Mouse (Mus musculus) kidney, adult 9 months (tissue): ENCODE results near the gene Usp18.

Experiments used
- DNase-seq: peaks from one replicate; pipeline ENCODE4 v3.0.0; 2022

Usp18 gene

GRCm38 (mm10) chr6:121226043-121226442, 19.7 kb upstream of the Usp18 start:
- no peak for DNase-seq

GRCm38 (mm10) chr6:121226744-121227143, 19.0 kb upstream of the Usp18 start:
- DNase-seq = no peak

- no peak for DNase-seq
Observed at GRCm38 (mm10) chr6:121228421-121228820, 17.3 kb upstream of the Usp18 start.

GRCm38 (mm10) chr6:121232652-121233051, 13.1 kb upstream of the Usp18 start:
- DNase-seq = no peak

- no peak for DNase-seq
Observed at GRCm38 (mm10) chr6:121236386-121236785, 9.3 kb upstream of the Usp18 start.

- no peak for DNase-seq
Observed at GRCm38 (mm10) chr6:121238209-121238608, 7.5 kb upstream of the Usp18 start.

GRCm38 (mm10) chr6:121241780-121242179, 3.9 kb upstream of the Usp18 start:
- no peak for DNase-seq

GRCm38 (mm10) chr6:121243161-121243560, 2.5 kb upstream of the Usp18 start:
- DNase-seq = no peak

- no peak for DNase-seq
Observed at GRCm38 (mm10) chr6:121246037-121246361, 293 bp downstream of the Usp18 start.

- DNase-seq = peak; percentile 76
Observed at GRCm38 (mm10) chr6:121250406-121250805, 4.7 kb downstream of the Usp18 start.

GRCm38 (mm10) chr6:121251256-121251655, 5.5 kb downstream of the Usp18 start:
- no peak for DNase-seq

- peak; percentile 80 for DNase-seq
Observed at GRCm38 (mm10) chr6:121260548-121260947, 14.8 kb downstream of the Usp18 start.

- DNase-seq = no peak
Observed at GRCm38 (mm10) chr6:121261233-121261632, 15.5 kb downstream of the Usp18 start.

GRCm38 (mm10) chr6:121262004-121262403, 16.3 kb downstream of the Usp18 start:
- no peak for DNase-seq

GRCm38 (mm10) chr6:121262496-121262895, 16.8 kb downstream of the Usp18 start:
- DNase-seq = no peak

GRCm38 (mm10) chr6:121270156-121270555, 24.4 kb downstream of the Usp18 start:
- no peak for DNase-seq

- no peak for DNase-seq
Observed at GRCm38 (mm10) chr6:121271707-121272074, 26.0 kb downstream of the Usp18 start.

- peak; percentile 93 for DNase-seq
Observed at GRCm38 (mm10) chr6:121272075-121272800, 26.5 kb downstream of the Usp18 start.

GRCm38 (mm10) chr6:121274356-121274755, 28.6 kb downstream of the Usp18 start:
- peak; percentile 68 for DNase-seq

GRCm38 (mm10) chr6:121284132-121284531, 38.4 kb downstream of the Usp18 start:
- DNase-seq = no peak

GRCm38 (mm10) chr6:121299317-121299716, 53.6 kb downstream of the Usp18 start:
- DNase-seq = peak; percentile 6

- peak; percentile 77 for DNase-seq
Observed at GRCm38 (mm10) chr6:121299954-121300353, 54.2 kb downstream of the Usp18 start, which contains the start of gene Slc6a13. Slc6a13 (plus strand) TSS chr6:121300227.

- peak; percentile 93 for DNase-seq
Observed at GRCm38 (mm10) chr6:121300504-121300903, 54.8 kb downstream of the Usp18 start.

- peak; percentile 85 for DNase-seq
Observed at GRCm38 (mm10) chr6:121303466-121304220, 57.9 kb downstream of the Usp18 start.
